Mouse (Mus musculus): Measurements from ENCODE around the gene Gm42372. TPM values are rescaled to one million over a fixed set of nuclear protein-coding genes. Genes with fewer than 3 reads are reported as not detected.

Gm42372 gene
- 0.16 TPM in 1 of 2 replicates, not detected in the other for polyA plus RNA-seq (2012; ENCODE audit: insufficient read depth, insufficient read length, missing spikeins)

GRCm38 (mm10) chr7:16982859-16983568 is at the start of gene Gm42372:
Gm42372 (plus strand) TSS chr7:16983086.
- no peak for TF ChIP-seq CTCF (IDR thresholded peaks at IDR 0.05; ENCODE audit: low read depth, low read length)
- TF ChIP-seq POLR2A (IDR thresholded peaks at IDR 0.05; ENCODE audit: borderline replicate concordance, low read depth, low read length), result no peak
- H3K4me1 ChIP-seq (ENCODE audit: control insufficient read depth, insufficient read depth, low read length), result peaks cover 5% of the 10 kb centered on the region; the same call in 1 of the 2 replicates
- H3K27ac ChIP-seq (ENCODE audit: insufficient read depth, low read depth, low read length), result no peak within 1 kb of the TSS
- no peak within 1 kb of the TSS for H3K4me3 ChIP-seq (ENCODE audit: insufficient read depth, low read length)

GRCm38 (mm10) chr7:16937312-16937711 is 45.6 kb upstream of the Gm42372 start:
- Histone ChIP-seq H3K27ac (ENCODE audit: insufficient read depth, low read depth, low read length) (no peak overlapping the region), H3K4me1 (ENCODE audit: control insufficient read depth, insufficient read depth, low read length) (no peaks in the 10 kb centered on the region), H3K4me3 (ENCODE audit: insufficient read depth, low read length) (no peak overlapping the region)
- peak; percentile 38 for TF ChIP-seq CTCF (IDR thresholded peaks at IDR 0.05; ENCODE audit: low read depth, low read length)
- TF ChIP-seq POLR2A (IDR thresholded peaks at IDR 0.05; ENCODE audit: borderline replicate concordance, low read depth, low read length), result no peak

- Histone ChIP-seq H3K27ac (ENCODE audit: insufficient read depth, low read depth, low read length) (no peak overlapping the region), H3K4me1 (ENCODE audit: control insufficient read depth, insufficient read depth, low read length) (no peaks in the 10 kb centered on the region), H3K4me3 (ENCODE audit: insufficient read depth, low read length) (no peak overlapping the region)
- no peak for TF ChIP-seq POLR2A (IDR thresholded peaks at IDR 0.05; ENCODE audit: borderline replicate concordance, low read depth, low read length)
- TF ChIP-seq CTCF (IDR thresholded peaks at IDR 0.05; ENCODE audit: low read depth, low read length), result no peak
Measured at GRCm38 (mm10) chr7:16938117-16938791, 44.6 kb upstream of the Gm42372 start.

- Histone ChIP-seq H3K4me3 (ENCODE audit: insufficient read depth, low read length) (no peak overlapping the region), H3K4me1 (ENCODE audit: control insufficient read depth, insufficient read depth, low read length) (no peaks in the 10 kb centered on the region), H3K27ac (ENCODE audit: insufficient read depth, low read depth, low read length) (no peak overlapping the region)
- no peak for TF ChIP-seq CTCF (IDR thresholded peaks at IDR 0.05; ENCODE audit: low read depth, low read length)
- TF ChIP-seq POLR2A (IDR thresholded peaks at IDR 0.05; ENCODE audit: borderline replicate concordance, low read depth, low read length), result no peak
Measured at GRCm38 (mm10) chr7:16940292-16940691, 42.6 kb upstream of the Gm42372 start.

GRCm38 (mm10) chr7:16942861-16943260 is 40.0 kb upstream of the Gm42372 start:
- TF ChIP-seq CTCF (IDR thresholded peaks at IDR 0.05; ENCODE audit: low read depth, low read length), result no peak
- TF ChIP-seq POLR2A (IDR thresholded peaks at IDR 0.05; ENCODE audit: borderline replicate concordance, low read depth, low read length), result no peak

GRCm38 (mm10) chr7:16944061-16944807 is 38.7 kb upstream of the Gm42372 start, which contains the start of gene Pnmal2:
Pnmal2 (plus strand) TSS chr7:16944682.
- Histone ChIP-seq H3K4me3 (ENCODE audit: insufficient read depth, low read length) (peak within 1 kb of the TSS; percentile 43), H3K4me1 (ENCODE audit: control insufficient read depth, insufficient read depth, low read length) (no peaks in the 10 kb centered on the region), H3K27ac (ENCODE audit: insufficient read depth, low read depth, low read length) (no peak within 1 kb of the TSS)
- no peak for TF ChIP-seq CTCF (IDR thresholded peaks at IDR 0.05; ENCODE audit: low read depth, low read length)
- no peak for TF ChIP-seq POLR2A (IDR thresholded peaks at IDR 0.05; ENCODE audit: borderline replicate concordance, low read depth, low read length)

More at GRCm38 (mm10) chr7:16942861-16943260, 40.0 kb upstream of the Gm42372 start:
- no peak overlapping the region for H3K27ac ChIP-seq (ENCODE audit: insufficient read depth, low read depth, low read length)
- H3K4me3 ChIP-seq (ENCODE audit: insufficient read depth, low read length), result no peak overlapping the region
- no peaks in the 10 kb centered on the region for H3K4me1 ChIP-seq (ENCODE audit: control insufficient read depth, insufficient read depth, low read length)

GRCm38 (mm10) chr7:16944808-16945315 is 38.0 kb upstream of the Gm42372 start:
- peak overlapping the region; percentile 43 for H3K4me3 ChIP-seq (ENCODE audit: insufficient read depth, low read length)
- TF ChIP-seq CTCF (IDR thresholded peaks at IDR 0.05; ENCODE audit: low read depth, low read length) (no peak), POLR2A (IDR thresholded peaks at IDR 0.05; ENCODE audit: borderline replicate concordance, low read depth, low read length) (no peak)
- no peaks in the 10 kb centered on the region for H3K4me1 ChIP-seq (ENCODE audit: control insufficient read depth, insufficient read depth, low read length)
- H3K27ac ChIP-seq (ENCODE audit: insufficient read depth, low read depth, low read length), result no peak overlapping the region

- TF ChIP-seq CTCF (IDR thresholded peaks at IDR 0.05; ENCODE audit: low read depth, low read length) (no peak), POLR2A (IDR thresholded peaks at IDR 0.05; ENCODE audit: borderline replicate concordance, low read depth, low read length) (no peak)
- no peak overlapping the region for H3K27ac ChIP-seq (ENCODE audit: insufficient read depth, low read depth, low read length)
- no peak overlapping the region for H3K4me3 ChIP-seq (ENCODE audit: insufficient read depth, low read length)
- H3K4me1 ChIP-seq (ENCODE audit: control insufficient read depth, insufficient read depth, low read length), result no peaks in the 10 kb centered on the region
Measured at GRCm38 (mm10) chr7:16945419-16945818, 37.5 kb upstream of the Gm42372 start.
